Mouse (Mus musculus): ENCODE results near the gene Olfr720.

The Olfr720 gene

DNA sequence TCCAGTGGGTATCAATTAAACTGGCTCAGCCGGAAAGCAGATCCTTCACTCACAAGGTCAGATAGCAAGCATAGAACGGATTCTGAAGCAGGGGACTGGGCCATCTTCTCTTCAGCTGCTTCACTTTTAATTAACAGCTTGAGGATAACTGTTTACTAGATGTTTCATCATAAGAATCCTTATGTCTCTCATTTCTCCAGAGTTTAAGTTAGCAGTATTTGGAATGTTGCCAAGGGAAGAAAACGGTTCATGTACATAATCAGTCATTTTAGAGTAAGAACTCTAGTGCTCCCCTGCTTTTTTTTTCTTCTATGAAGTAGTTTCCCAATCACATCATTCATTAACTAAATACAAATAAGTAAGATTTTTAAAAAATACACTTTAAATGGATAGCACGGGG is at the start of gene Olfr720:
Gene Olfr720 (minus strand): TSS at position 101 of the 400 bp plus-strand sequence.
- no peak for DNase-seq (ENCODE audit: low read depth)

Data from 416B (cell line).